Mouse (Mus musculus): ENCODE measurements around the gene Mmp20. TPM values are rescaled to one million over a fixed set of nuclear protein-coding genes. Genes with fewer than 3 reads are reported as not detected.

Gene Mmp20
- polyA plus RNA-seq, 1 experiment = not detected

DNA sequence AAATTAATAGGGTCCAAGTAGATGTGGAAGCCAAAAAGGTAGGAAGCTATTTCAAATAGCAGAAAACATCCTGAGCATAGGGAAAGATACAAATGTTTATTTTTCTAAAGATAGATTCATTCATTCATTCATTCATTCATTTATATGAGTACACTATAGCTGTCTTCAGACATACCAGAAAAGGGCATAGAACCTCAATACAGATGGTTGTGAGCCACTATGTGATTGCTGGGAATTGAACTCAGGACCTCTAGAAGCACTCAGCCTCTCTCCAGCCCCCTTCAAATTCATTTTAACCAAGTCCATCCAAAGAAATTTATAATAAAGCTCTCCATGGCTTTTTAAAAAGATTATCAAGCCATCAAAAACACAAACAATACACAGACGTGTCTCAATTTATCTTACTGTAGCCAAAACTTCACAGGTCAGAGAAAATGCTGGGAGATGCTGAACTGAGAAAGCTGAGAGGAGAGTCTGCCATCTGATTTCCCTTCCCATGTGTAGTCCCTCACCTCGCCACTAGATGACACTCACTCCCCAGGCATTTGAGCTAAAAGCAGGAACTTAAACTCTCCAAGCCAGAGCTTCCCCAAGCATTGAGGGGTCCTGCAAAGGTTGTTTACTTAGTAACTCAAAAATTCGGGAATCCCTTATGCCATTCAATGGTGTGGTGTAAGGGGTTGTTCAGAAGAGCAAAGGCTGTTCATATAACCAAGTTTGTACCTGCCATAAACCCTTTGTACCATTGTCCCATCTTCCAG lies 24.9 kb upstream of the Mmp20 start:
- no peak overlapping the region for H3K4me2 ChIP-seq (ENCODE audit: low read depth)

DNA sequence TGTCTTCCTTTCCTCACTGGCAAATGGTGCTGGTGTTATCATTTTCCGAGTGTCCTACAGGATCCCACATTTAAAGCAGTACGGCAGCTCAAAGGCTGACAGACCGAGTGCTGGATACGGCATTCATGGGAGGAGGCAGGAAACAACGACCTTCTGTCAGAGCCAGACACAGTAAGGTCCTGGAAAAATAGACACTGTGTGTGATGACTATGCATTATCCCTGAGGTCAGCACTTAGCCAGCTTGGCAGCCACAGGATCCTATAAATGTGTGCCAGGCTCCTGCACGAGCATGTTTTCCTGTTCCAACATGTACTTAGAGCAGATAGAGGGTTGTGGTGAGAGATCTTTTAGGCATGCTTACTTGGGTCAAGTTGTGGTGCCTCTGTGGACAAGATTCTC lies 24.0 kb upstream of the Mmp20 start:
- Histone ChIP-seq H3K4me2 (ENCODE audit: low read depth) (no peak overlapping the region), H3K36me3 (ENCODE audit: control insufficient read depth, insufficient read depth) (no peaks in the 10 kb centered on the region), H3ac (ENCODE audit: control insufficient read depth, insufficient read length) (no peak overlapping the region), H3K4me3 (no peak overlapping the region), H3K79me2 (ENCODE audit: control insufficient read depth, insufficient read depth) (no peaks in the 10 kb centered on the region), H3K27me3 (ENCODE audit: control insufficient read depth, insufficient read depth, insufficient read length) (no peaks in the 10 kb centered on the region)
- TF ChIP-seq USF1 (IDR thresholded peaks at IDR 0.05; ENCODE audit: low read depth) (no peak), CEBPB (IDR thresholded peaks at IDR 0.05; ENCODE audit: insufficient read depth, poor library complexity, severe bottlenecking) (no peak), POLR2A (IDR thresholded peaks at IDR 0.05; ENCODE audit: insufficient read length, low read depth) (no peak), TCF3 (IDR thresholded peaks at IDR 0.05; ENCODE audit: insufficient read length, low read depth) (no peak), REST (IDR thresholded peaks at IDR 0.05; ENCODE audit: insufficient read depth, insufficient read length) (no peak), POLR2AphosphoS2 (IDR thresholded peaks at IDR 0.05; ENCODE audit: insufficient read length, low read depth) (no peak), TCF12 (IDR thresholded peaks at IDR 0.05; ENCODE audit: insufficient read depth, poor library complexity, severe bottlenecking) (no peak), E2F4 (IDR thresholded peaks at IDR 0.05; ENCODE audit: insufficient read depth) (no peak), MYOD1 (IDR thresholded peaks at IDR 0.05; ENCODE audit: control insufficient read depth in 1 of 3, insufficient read length in 2 of 3, low read depth in 2 of 3) (no peak), SRF (IDR thresholded peaks at IDR 0.05; ENCODE audit: control insufficient read depth, insufficient read length, low read depth) (no peak), MYOG (IDR thresholded peaks at IDR 0.05; ENCODE audit: control insufficient read depth in 1 of 3, insufficient read depth in 1 of 3, insufficient read length in 2 of 3, low read depth in 2 of 3) (no peak), MAX (IDR thresholded peaks at IDR 0.05; ENCODE audit: low read depth) (no peak)

More for the DNA sequence above, 24.9 kb upstream of the Mmp20 start:
- no peaks in the 10 kb centered on the region for H3K79me2 ChIP-seq (ENCODE audit: control insufficient read depth, insufficient read depth)
- no peak for TF ChIP-seq USF1 (IDR thresholded peaks at IDR 0.05; ENCODE audit: low read depth)
- no peak for TF ChIP-seq CEBPB (IDR thresholded peaks at IDR 0.05; ENCODE audit: insufficient read depth, poor library complexity, severe bottlenecking)
- TF ChIP-seq POLR2AphosphoS2 (IDR thresholded peaks at IDR 0.05; ENCODE audit: insufficient read length, low read depth) = no peak
- no peak for TF ChIP-seq TCF3 (IDR thresholded peaks at IDR 0.05; ENCODE audit: insufficient read length, low read depth)
- no peak for TF ChIP-seq SRF (IDR thresholded peaks at IDR 0.05; ENCODE audit: control insufficient read depth, insufficient read length, low read depth)
- no peak for TF ChIP-seq MYOD1 (IDR thresholded peaks at IDR 0.05; ENCODE audit: control insufficient read depth in 1 of 3, insufficient read length in 2 of 3, low read depth in 2 of 3)
- TF ChIP-seq MYOG (IDR thresholded peaks at IDR 0.05; ENCODE audit: control insufficient read depth in 1 of 3, insufficient read depth in 1 of 3, insufficient read length in 2 of 3, low read depth in 2 of 3) = no peak
- no peak for TF ChIP-seq E2F4 (IDR thresholded peaks at IDR 0.05; ENCODE audit: insufficient read depth)
- no peak overlapping the region for H3K4me3 ChIP-seq
- H3ac ChIP-seq (ENCODE audit: control insufficient read depth, insufficient read length) = no peak overlapping the region
- H3K36me3 ChIP-seq (ENCODE audit: control insufficient read depth, insufficient read depth) = no peaks in the 10 kb centered on the region
- H3K27me3 ChIP-seq (ENCODE audit: control insufficient read depth, insufficient read depth, insufficient read length) = no peaks in the 10 kb centered on the region

DNA sequence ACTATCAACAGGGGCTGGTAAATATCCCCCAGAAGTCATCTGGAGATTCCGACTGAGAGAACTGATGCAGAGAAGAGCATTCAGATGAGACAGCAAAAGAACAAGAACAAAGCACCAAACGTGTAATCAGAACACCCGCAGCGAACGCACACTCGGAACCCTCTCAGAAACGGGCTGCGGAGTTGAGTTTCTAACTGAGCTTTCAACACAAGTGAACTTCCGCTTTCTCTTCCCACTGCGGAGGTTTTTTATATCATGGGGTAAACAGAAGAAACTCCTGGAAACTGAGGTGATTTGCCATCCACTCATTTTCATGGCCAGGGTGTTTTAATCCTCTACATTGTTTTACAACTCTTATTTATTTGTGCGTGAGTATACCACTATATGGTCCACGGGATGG lies 22.4 kb upstream of the Mmp20 start:
- Histone ChIP-seq H3K36me3 (ENCODE audit: control insufficient read depth, insufficient read depth) (no peaks in the 10 kb centered on the region), H3K4me3 (no peak overlapping the region), H3K79me2 (ENCODE audit: control insufficient read depth, insufficient read depth) (no peaks in the 10 kb centered on the region), H3ac (ENCODE audit: control insufficient read depth, insufficient read length) (no peak overlapping the region), H3K4me2 (ENCODE audit: low read depth) (no peak overlapping the region), H3K27me3 (ENCODE audit: control insufficient read depth, insufficient read depth, insufficient read length) (no peaks in the 10 kb centered on the region)
- TF ChIP-seq CEBPB (IDR thresholded peaks at IDR 0.05; ENCODE audit: insufficient read depth, poor library complexity, severe bottlenecking) = no peak
- no peak for TF ChIP-seq MAX (IDR thresholded peaks at IDR 0.05; ENCODE audit: low read depth)
- no peak for TF ChIP-seq POLR2A (IDR thresholded peaks at IDR 0.05; ENCODE audit: insufficient read length, low read depth)
- TF ChIP-seq E2F4 (IDR thresholded peaks at IDR 0.05; ENCODE audit: insufficient read depth) = no peak
- no peak for TF ChIP-seq MYOD1 (IDR thresholded peaks at IDR 0.05; ENCODE audit: control insufficient read depth in 1 of 3, insufficient read length in 2 of 3, low read depth in 2 of 3)
- no peak for TF ChIP-seq TCF12 (IDR thresholded peaks at IDR 0.05; ENCODE audit: insufficient read depth, poor library complexity, severe bottlenecking)
- no peak for TF ChIP-seq USF1 (IDR thresholded peaks at IDR 0.05; ENCODE audit: low read depth)
- no peak for TF ChIP-seq MYOG (IDR thresholded peaks at IDR 0.05; ENCODE audit: control insufficient read depth in 1 of 3, insufficient read depth in 1 of 3, insufficient read length in 2 of 3, low read depth in 2 of 3)
- no peak for TF ChIP-seq TCF3 (IDR thresholded peaks at IDR 0.05; ENCODE audit: insufficient read length, low read depth)
- TF ChIP-seq REST (IDR thresholded peaks at IDR 0.05; ENCODE audit: insufficient read depth, insufficient read length) = no peak
- no peak for TF ChIP-seq POLR2AphosphoS2 (IDR thresholded peaks at IDR 0.05; ENCODE audit: insufficient read length, low read depth)
- no peak for TF ChIP-seq SRF (IDR thresholded peaks at IDR 0.05; ENCODE audit: control insufficient read depth, insufficient read length, low read depth)

- no peaks in the 10 kb centered on the region for H3K79me2 ChIP-seq (ENCODE audit: control insufficient read depth, insufficient read depth)
- TF ChIP-seq E2F4 (IDR thresholded peaks at IDR 0.05; ENCODE audit: insufficient read depth) (no peak), REST (IDR thresholded peaks at IDR 0.05; ENCODE audit: insufficient read depth, insufficient read length) (no peak), USF1 (IDR thresholded peaks at IDR 0.05; ENCODE audit: low read depth) (no peak), TCF3 (IDR thresholded peaks at IDR 0.05; ENCODE audit: insufficient read length, low read depth) (no peak), POLR2A (IDR thresholded peaks at IDR 0.05; ENCODE audit: insufficient read length, low read depth) (no peak), TCF12 (IDR thresholded peaks at IDR 0.05; ENCODE audit: insufficient read depth, poor library complexity, severe bottlenecking) (no peak), POLR2AphosphoS2 (IDR thresholded peaks at IDR 0.05; ENCODE audit: insufficient read length, low read depth) (no peak), CEBPB (IDR thresholded peaks at IDR 0.05; ENCODE audit: insufficient read depth, poor library complexity, severe bottlenecking) (no peak), MAX (IDR thresholded peaks at IDR 0.05; ENCODE audit: low read depth) (no peak), MYOD1 (IDR thresholded peaks at IDR 0.05; ENCODE audit: control insufficient read depth in 1 of 3, insufficient read length in 2 of 3, low read depth in 2 of 3) (no peak), MYOG (IDR thresholded peaks at IDR 0.05; ENCODE audit: control insufficient read depth in 1 of 3, insufficient read depth in 1 of 3, insufficient read length in 2 of 3, low read depth in 2 of 3) (no peak), SRF (IDR thresholded peaks at IDR 0.05; ENCODE audit: control insufficient read depth, insufficient read length, low read depth) (no peak)
- H3K27me3 ChIP-seq (ENCODE audit: control insufficient read depth, insufficient read depth, insufficient read length) = no peaks in the 10 kb centered on the region
- H3ac ChIP-seq (ENCODE audit: control insufficient read depth, insufficient read length) = no peak overlapping the region
- no peak overlapping the region for H3K4me2 ChIP-seq (ENCODE audit: low read depth)
- H3K4me3 ChIP-seq = no peak overlapping the region
- no peaks in the 10 kb centered on the region for H3K36me3 ChIP-seq (ENCODE audit: control insufficient read depth, insufficient read depth)
These were observed 5.4 kb upstream of the Mmp20 start for GRCm38 (mm10) chr9:7622582-7622981.

All from myocyte (in vitro differentiated cells).